Mouse (Mus musculus) kidney, adult 2 months (tissue): Measurements from ENCODE around the gene B3galnt1. TPM values are rescaled to one million over a fixed set of nuclear protein-coding genes. Genes with fewer than 3 reads are reported as not detected.

Experiments used
- DNase-seq: peaks from one replicate; pipeline ENCODE4 v3.0.0; 2021
- H3K27ac ChIP-seq: fragments of 200-500 bp; 2 replicates; pipeline ENCODE4 v1.5.1; 2012; ENCODE audit warnings: low read depth, low read length, control low read depth, inconsistent platforms; ENCODE audit not compliant: insufficient read depth
- H3K27me3 ChIP-seq: fragments of 200-500 bp; replicated peaks from 2 replicates; pipeline ENCODE4 v1.6.1; 2012; ENCODE audit warnings: mild to moderate bottlenecking, moderate library complexity, low read length, inconsistent platforms; ENCODE audit not compliant: control insufficient read depth, insufficient read depth
- H3K36me3 ChIP-seq: fragments of 200-500 bp; 2 replicates; pipeline ENCODE4 v1.6.1; 2012; ENCODE audit warnings: mild to moderate bottlenecking, moderate library complexity, low read length, inconsistent platforms; ENCODE audit not compliant: control insufficient read depth, insufficient read depth
- H3K4me1 ChIP-seq: fragments of 200-500 bp; 2 replicates; pipeline ENCODE4 v1.6.1; 2011; ENCODE audit warnings: low read length; ENCODE audit not compliant: control insufficient read depth, insufficient read depth
- H3K4me3 ChIP-seq: fragments of 200-500 bp; 2 replicates; pipeline ENCODE4 v1.5.1; 2011; ENCODE audit warnings: mild to moderate bottlenecking, low read depth, low read length, control low read depth; ENCODE audit not compliant: insufficient read depth
- CTCF ChIP-seq: fragments of 200-500 bp; conservative IDR thresholded peaks from 2 replicates; pipeline ENCODE4 v1.5.1; 2011; ENCODE audit warnings: low read depth, mild to moderate bottlenecking, control low read depth, low read length, moderate library complexity, mixed read lengths; ENCODE audit not compliant: insufficient read depth, insufficient read length
- POLR2A ChIP-seq: fragments of 200-500 bp; IDR thresholded peaks from one replicate; pipeline ENCODE4 v1.6.1; 2011; ENCODE audit warnings: low read depth, low read length, control low read depth
- WGBS: fragments of 180-500 bp; shearing (Covaris S2); methylation state at CpG from one replicate; pipeline ENCODE4 v1.1.7; 2018; 5-methylcytosine and 5-hydroxymethylcytosine counted together
- polyA plus RNA-seq: library from polyadenylated mRNA; depleted of rRNA; stranded (reverse); fragments of >200 nt; gene quantifications from 2 replicates; pipeline ENCODE4 v1.2.3, GENCODE M21; 2012

B3galnt1 gene
- polyA plus RNA-seq, 1 experiment = 28.3 TPM

GRCm38 (mm10) chr3:69594071-69594470 is 4.7 kb downstream of the B3galnt1 start:
- TF ChIP-seq POLR2A (no peak), CTCF (no peak)
- Histone ChIP-seq H3K27me3 (no peaks in the 10 kb centered on the region), H3K4me3 (no peak overlapping the region), H3K36me3 (no peaks in the 10 kb centered on the region), H3K27ac (no peak overlapping the region), H3K4me1 (0 out of 2 replicates have a peak, but pooled peaks cover 5% of the 10 kb centered on the region)
- DNase-seq = no peak
- 64% methylated on average over 9 of the region's 9 CpGs for WGBS

- no peaks in the 10 kb centered on the region for H3K36me3 ChIP-seq
- DNase-seq = no peak
- H3K27me3 ChIP-seq = no peaks in the 10 kb centered on the region
- TF ChIP-seq CTCF (no peak), POLR2A (no peak)
- 0 out of 2 replicates have a peak, but pooled peaks cover 5% of the 10 kb centered on the region for H3K4me1 ChIP-seq
- no peak overlapping the region for H3K4me3 ChIP-seq
- 95% methylated on average over 8 of the region's 8 CpGs for WGBS
- H3K27ac ChIP-seq = no peak overlapping the region
Observed at GRCm38 (mm10) chr3:69593426-69593825, 5.3 kb downstream of the B3galnt1 start.

GRCm38 (mm10) chr3:69588101-69588760 is 10.5 kb downstream of the B3galnt1 start:
- 42% methylated on average over 10 of the region's 10 CpGs for WGBS
- H3K36me3 ChIP-seq = no peaks in the 10 kb centered on the region
- no peak overlapping the region; the same call in 1 of the 2 replicates for H3K4me3 ChIP-seq
- peak overlapping the region; percentile 88 for H3K27ac ChIP-seq
- H3K4me1 ChIP-seq = peaks cover 8% of the 10 kb centered on the region; the same call in 1 of the 2 replicates
- TF ChIP-seq POLR2A (no peak), CTCF (no peak)
- H3K27me3 ChIP-seq = no peaks in the 10 kb centered on the region
- peak; percentile 89 for DNase-seq

GRCm38 (mm10) chr3:69583798-69584197 is 15.0 kb downstream of the B3galnt1 start:
- peaks cover 10% of the 10 kb centered on the region; the same call in 1 of the 2 replicates for H3K4me1 ChIP-seq
- TF ChIP-seq CTCF (no peak), POLR2A (no peak)
- DNase-seq = no peak
- H3K27me3 ChIP-seq = no peaks in the 10 kb centered on the region
- WGBS = 39% methylated on average over 1 of the region's 1 CpGs
- H3K27ac ChIP-seq = 0 out of 2 replicates have a peak overlapping the region, but pooled peaks have one; percentile 39
- no peak overlapping the region for H3K4me3 ChIP-seq
- H3K36me3 ChIP-seq = no peaks in the 10 kb centered on the region

GRCm38 (mm10) chr3:69578791-69579190 is 20.0 kb downstream of the B3galnt1 start:
- no peaks in the 10 kb centered on the region for H3K36me3 ChIP-seq
- H3K4me3 ChIP-seq = no peak overlapping the region
- H3K4me1 ChIP-seq = peaks cover 6% of the 10 kb centered on the region; the same call in 1 of the 2 replicates
- whole genome bisulfite sequencing = 100% methylated on average over 1 of the region's 1 CpGs
- H3K27ac ChIP-seq = no peak overlapping the region
- no peak for DNase-seq
- peak; percentile 31; the same call in 1 of the 2 replicates for TF ChIP-seq CTCF
- no peak for TF ChIP-seq POLR2A
- no peaks in the 10 kb centered on the region for H3K27me3 ChIP-seq

- DNase-seq = no peak
- Histone ChIP-seq H3K27me3 (no peaks in the 10 kb centered on the region), H3K27ac (no peak overlapping the region), H3K36me3 (no peaks in the 10 kb centered on the region), H3K4me1 (no peaks in the 10 kb centered on the region), H3K4me3 (no peak overlapping the region)
- TF ChIP-seq CTCF (no peak), POLR2A (no peak)
- WGBS = 64% methylated on average over 3 of the region's 3 CpGs
Observed at GRCm38 (mm10) chr3:69576715-69577114, 22.0 kb downstream of the B3galnt1 start.

- no peaks in the 10 kb centered on the region for H3K27me3 ChIP-seq
- H3K27ac ChIP-seq = no peak overlapping the region
- TF ChIP-seq POLR2A (no peak), CTCF (no peak)
- 94% methylated on average over 11 of the region's 11 CpGs for WGBS
- no peaks in the 10 kb centered on the region for H3K4me1 ChIP-seq
- DNase-seq = no peak
- H3K36me3 ChIP-seq = no peaks in the 10 kb centered on the region
- H3K4me3 ChIP-seq = no peak overlapping the region
Observed at GRCm38 (mm10) chr3:69575577-69575976, 23.2 kb downstream of the B3galnt1 start.
